Mouse (Mus musculus): Measurements from ENCODE around the gene Sufu. TPM values are rescaled to one million over a fixed set of nuclear protein-coding genes. Genes with fewer than 3 reads are reported as not detected.
A peak's percentile ranks its signal among the peaks of the same experiment; 100 is the strongest.

Gene Sufu
- polyA plus RNA-seq, 1 experiment from 2014 or later, result 20.7 TPM

- peak; percentile 35 for DNase-seq (ENCODE audit: low spot score)
Observed at GRCm38 (mm10) chr19:46392018-46392417, 4.7 kb upstream of the Sufu start.

DNA sequence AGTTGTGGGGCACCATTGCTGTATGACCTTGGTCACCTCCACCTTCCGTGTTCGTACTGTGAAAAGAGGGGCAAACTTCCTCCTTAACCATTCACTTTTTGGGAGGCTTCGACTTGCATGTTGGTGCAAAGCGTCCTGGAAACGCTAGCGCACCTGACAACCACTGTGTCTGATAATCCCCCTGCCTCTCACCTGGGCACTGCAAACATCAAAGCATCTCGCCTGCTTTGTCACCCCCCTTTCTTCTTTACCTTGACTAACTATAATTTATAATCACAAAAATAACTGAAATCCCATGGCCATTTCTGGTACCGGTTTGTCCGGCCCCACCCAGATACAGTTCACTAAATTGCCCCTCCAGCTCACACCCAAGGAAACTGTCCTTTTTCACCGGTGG is 2.0 kb upstream of the Sufu start:
- no peak for DNase-seq (ENCODE audit: low spot score)

GRCm38 (mm10) chr19:46395109-46396009 is 1.3 kb upstream of the Sufu start, which contains the start of gene Actr1a:
Gene Actr1a (minus strand): TSS chr19:46395748.
- peak; percentile 100 for DNase-seq (ENCODE audit: low spot score)

GRCm38 (mm10) chr19:46396109-46396508 is 587 bp upstream of the Sufu start:
- no peak for DNase-seq (ENCODE audit: low spot score)

DNA sequence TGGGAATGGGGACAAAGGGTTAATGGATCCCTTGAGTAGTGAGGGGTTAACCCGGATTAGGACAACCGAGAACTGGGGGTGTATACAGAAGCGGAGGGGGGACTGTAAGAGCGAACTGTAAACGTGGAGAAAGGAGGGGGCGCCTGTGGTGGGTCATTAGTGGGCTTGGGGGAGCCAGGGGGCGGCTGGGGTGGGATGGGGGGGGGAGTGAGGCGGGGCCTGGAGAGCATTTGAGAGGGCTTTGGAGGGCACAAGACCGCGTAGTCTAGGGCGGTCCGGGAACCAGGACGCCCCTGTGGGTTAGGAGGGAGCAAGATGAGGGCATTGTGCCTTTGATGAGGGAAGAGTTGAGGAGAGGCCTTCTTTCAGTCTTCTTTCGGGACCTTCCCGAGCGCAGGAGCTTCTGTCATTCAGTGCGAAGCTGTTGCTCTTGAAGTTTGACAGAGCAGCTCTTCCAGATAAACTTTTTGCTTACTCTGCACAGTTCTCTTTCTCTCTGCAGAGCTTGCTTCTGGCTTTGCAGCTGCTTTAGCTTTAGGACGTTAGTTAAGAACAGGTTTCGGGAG is 823 bp downstream of the Sufu start:
- peak; percentile 41 for DNase-seq (ENCODE audit: low spot score)

- DNase-seq (ENCODE audit: low spot score), result peak; percentile 3
Observed at GRCm38 (mm10) chr19:46398401-46398800, 1.7 kb downstream of the Sufu start.

DNA sequence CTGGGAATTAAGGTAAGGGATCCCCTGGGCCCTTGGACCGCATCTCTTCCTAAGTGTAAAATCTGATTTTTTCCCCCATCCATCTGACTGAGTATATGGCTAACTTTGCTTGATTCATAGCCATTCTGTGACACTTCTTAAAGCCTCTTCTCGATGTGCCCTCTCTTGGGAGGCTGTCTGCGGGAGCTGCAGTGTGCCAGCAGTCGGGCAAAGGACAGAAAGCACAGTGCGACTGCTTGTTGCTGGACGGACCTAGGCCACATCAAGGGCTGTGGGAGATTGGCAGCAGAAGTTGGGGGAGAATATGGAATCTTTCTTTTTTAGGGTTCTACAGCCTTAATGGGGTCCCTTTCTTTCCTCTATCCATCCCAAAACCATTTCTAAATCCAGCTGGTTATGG is 2.7 kb downstream of the Sufu start:
- DNase-seq (ENCODE audit: low spot score), result no peak

- DNase-seq (ENCODE audit: low spot score), result no peak
Observed at GRCm38 (mm10) chr19:46399886-46400285, 3.2 kb downstream of the Sufu start.

- DNase-seq (ENCODE audit: low spot score), result no peak
Observed at GRCm38 (mm10) chr19:46400558-46400957, 3.9 kb downstream of the Sufu start.

DNA sequence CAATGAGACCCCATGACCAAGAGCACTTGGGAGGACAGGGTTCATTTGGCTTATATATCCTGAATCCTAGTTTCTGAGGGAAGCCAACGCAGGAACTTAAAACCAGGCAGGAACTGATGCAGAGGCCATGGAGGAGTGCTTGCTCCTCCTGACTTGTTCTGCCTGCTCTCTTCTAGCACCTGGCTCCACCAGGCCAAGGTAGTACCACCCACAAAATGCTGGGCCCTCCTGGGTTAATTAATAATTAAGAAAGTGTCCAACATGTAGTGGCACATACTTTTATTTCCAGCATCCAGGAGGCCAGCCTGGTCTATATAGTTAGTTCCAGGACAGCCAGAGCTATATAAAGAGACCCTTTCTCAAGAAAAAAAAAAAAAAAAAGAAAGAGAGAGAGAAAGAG is 7.3 kb downstream of the Sufu start:
- no peak for DNase-seq (ENCODE audit: low spot score)

GRCm38 (mm10) chr19:46406592-46407386 is 10.1 kb downstream of the Sufu start:
- no peak for DNase-seq (ENCODE audit: low spot score)

GRCm38 (mm10) chr19:46409506-46409905 is 12.8 kb downstream of the Sufu start:
- DNase-seq (ENCODE audit: low spot score), result no peak

DNA sequence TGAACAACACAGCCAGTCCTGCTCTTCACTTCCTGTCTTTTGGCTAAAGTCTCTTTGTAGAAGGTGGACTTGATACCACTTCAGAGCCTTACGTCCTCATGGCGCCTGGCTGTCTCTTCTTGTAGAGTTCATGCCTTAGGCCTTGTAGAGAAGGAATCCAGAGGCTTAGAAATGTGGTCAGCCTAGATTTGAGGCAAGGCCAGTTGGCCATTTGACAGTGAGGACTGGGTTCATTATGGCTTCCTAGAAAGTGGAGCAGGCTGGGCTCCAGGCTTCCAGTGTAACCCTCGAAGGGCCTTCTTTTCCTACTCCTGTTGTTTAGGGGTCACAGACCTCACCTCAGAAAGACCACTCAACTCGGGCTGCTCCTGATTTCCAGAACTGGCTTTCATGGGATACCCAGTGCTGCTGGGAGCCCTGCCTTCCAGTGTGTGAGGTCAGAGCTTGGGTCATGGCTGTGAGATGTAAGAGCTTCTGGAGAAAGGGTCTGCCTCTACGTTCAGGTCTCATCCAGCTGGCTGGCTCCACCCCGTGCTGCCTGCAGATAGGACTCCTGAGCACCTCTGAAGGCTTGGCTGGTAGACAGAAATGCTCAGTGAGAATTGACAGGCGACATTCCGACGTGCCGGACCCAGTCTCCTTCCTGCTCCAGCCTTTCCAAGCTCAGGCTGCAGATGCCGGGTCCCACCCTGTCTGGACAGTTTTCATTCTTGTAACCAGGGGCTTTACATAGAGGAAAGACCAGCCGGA is 15.5 kb downstream of the Sufu start:
- no peak for DNase-seq (ENCODE audit: low spot score)

GRCm38 (mm10) chr19:46413969-46414368 is 17.3 kb downstream of the Sufu start:
- no peak for DNase-seq (ENCODE audit: low spot score)

GRCm38 (mm10) chr19:46414486-46414885 is 17.8 kb downstream of the Sufu start:
- DNase-seq (ENCODE audit: low spot score), result no peak

- no peak for DNase-seq (ENCODE audit: low spot score)
Observed at GRCm38 (mm10) chr19:46416276-46416675, 19.6 kb downstream of the Sufu start.

GRCm38 (mm10) chr19:46418051-46418450 is 21.4 kb downstream of the Sufu start:
- DNase-seq (ENCODE audit: low spot score), result no peak

GRCm38 (mm10) chr19:46420410-46420809 is 23.7 kb downstream of the Sufu start:
- no peak for DNase-seq (ENCODE audit: low spot score)

DNA sequence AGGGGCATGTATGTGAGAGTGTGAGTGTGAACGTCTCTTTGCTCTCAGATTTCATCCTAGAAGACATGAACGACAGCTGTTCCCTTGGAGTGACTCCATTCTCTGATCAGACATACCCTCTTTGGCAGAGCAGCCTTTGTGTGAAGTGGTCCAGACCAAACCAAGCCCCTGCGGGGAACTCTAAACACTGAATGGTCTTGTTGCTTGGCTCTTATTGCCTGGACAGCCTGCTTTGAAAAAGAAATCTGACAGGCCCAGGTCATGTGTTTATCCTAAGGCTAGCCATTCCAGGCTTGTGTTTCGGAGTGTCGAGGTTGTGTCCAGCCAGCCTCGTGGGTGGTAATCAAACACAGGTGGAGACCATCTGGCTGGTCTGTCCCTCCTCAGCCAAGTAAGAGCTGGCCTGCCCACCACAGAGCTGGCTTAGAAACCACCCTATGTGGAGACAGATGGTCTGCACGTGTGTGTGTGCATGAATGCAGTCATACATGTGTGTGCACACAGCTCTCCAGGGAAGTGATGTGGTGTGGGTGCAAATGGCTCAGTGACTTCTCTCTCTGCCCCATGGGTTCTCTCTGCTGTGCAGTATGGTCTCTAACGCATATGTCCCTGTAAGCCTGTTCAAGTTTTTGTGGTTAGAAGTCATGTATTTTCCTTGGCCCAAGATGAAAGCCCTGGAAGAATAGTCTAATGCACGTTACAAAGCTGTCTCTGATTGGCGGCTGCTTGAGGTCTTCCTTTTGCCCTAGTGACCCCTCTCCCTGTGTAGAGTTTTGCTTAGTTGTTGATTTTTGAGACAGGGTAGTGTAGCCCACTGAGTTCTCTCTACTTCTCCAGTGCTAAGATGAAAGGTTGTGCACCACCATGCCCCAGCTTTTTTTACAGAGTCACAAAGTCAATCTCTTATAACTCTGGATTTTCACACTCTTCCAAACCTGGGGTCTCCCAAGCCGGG is 26.0 kb downstream of the Sufu start:
- DNase-seq (ENCODE audit: low spot score), result no peak

GRCm38 (mm10) chr19:46425266-46425665 is 28.6 kb downstream of the Sufu start:
- DNase-seq (ENCODE audit: low spot score), result no peak

Measured in thymus, postnatal 0 days (tissue).